Mouse (Mus musculus) ES-E14 (cell line): Measurements from ENCODE around the gene Ppfia1. TPM values are rescaled to one million over a fixed set of nuclear protein-coding genes. Genes with fewer than 3 reads are reported as not detected.

Source experiments
- DNase-seq: peaks from one replicate; pipeline ENCODE4 v3.0.0-alpha.2; 2013; ENCODE audit warnings: low read depth, low spot score
- H3K27ac ChIP-seq: 2 replicates; pipeline ENCODE4 v1.5.1; 2012; ENCODE audit warnings: low read depth, mild to moderate bottlenecking, low read length, moderate library complexity, mixed read lengths; ENCODE audit not compliant: poor library complexity, insufficient read depth, severe bottlenecking
- H3K36me3 ChIP-seq: 2 replicates; pipeline ENCODE4 v1.6.1; 2012; ENCODE audit warnings: mild to moderate bottlenecking, low read length, moderate library complexity, mixed read lengths; ENCODE audit not compliant: control insufficient read depth, poor library complexity, insufficient read depth, severe bottlenecking
- H3K4me1 ChIP-seq, 2 experiments: fragments of 150-350 bp in 1 of 2; sonication (generic) in 1 of 2; 2 replicates each; pipeline ENCODE4 v1.6.1; 2012; ENCODE audit warnings: low read length in 2 of 2, mild to moderate bottlenecking in 1 of 2, mixed read lengths in 1 of 2; ENCODE audit not compliant: control insufficient read depth in 2 of 2, insufficient read depth in 2 of 2, poor library complexity in 1 of 2
- H3K4me3 ChIP-seq, 2 experiments: fragments of 150-350 bp in 1 of 2; sonication (generic) in 1 of 2; 2 replicates each; pipeline ENCODE4 v1.5.1; 2012; ENCODE audit warnings: low read length in 2 of 2, low read depth in 1 of 2, mild to moderate bottlenecking in 1 of 2, mixed read lengths in 1 of 2; ENCODE audit not compliant: insufficient read depth in 1 of 2, poor library complexity in 1 of 2, severe bottlenecking in 1 of 2
- H3K9ac ChIP-seq: 2 replicates; pipeline ENCODE4 v1.6.1; 2012; ENCODE audit warnings: low read depth, mild to moderate bottlenecking, low read length, mixed read lengths; ENCODE audit not compliant: poor library complexity, insufficient read depth, severe bottlenecking
- H3K9me3 ChIP-seq: fragments of 150-350 bp; sonication (generic); 2 replicates; pipeline ENCODE4 v1.6.1; 2012; ENCODE audit warnings: low read depth, mild to moderate bottlenecking, low read length; ENCODE audit not compliant: control insufficient read depth, insufficient read depth
- CHD2 ChIP-seq: IDR thresholded peaks from 2 replicates; pipeline ENCODE4 v1.6.1; 2014; ENCODE audit warnings: mild to moderate bottlenecking, low read depth, low read length, inconsistent platforms
- HCFC1 ChIP-seq: IDR thresholded peaks from 2 replicates; pipeline ENCODE4 v1.6.1; 2012; ENCODE audit warnings: low read length, inconsistent platforms, borderline replicate concordance; ENCODE audit not compliant: insufficient read depth
- MAFK ChIP-seq: IDR thresholded peaks from 2 replicates; pipeline ENCODE4 v1.6.1; 2014; ENCODE audit warnings: mild to moderate bottlenecking, low read depth, low read length, inconsistent platforms; ENCODE audit not compliant: insufficient read depth
- ZC3H11A ChIP-seq: IDR thresholded peaks from 2 replicates; pipeline ENCODE4 v1.6.1; 2012; ENCODE audit warnings: low read depth, mild to moderate bottlenecking, inconsistent platforms, low read length, borderline replicate concordance
- ZNF384 ChIP-seq: IDR thresholded peaks from 2 replicates; pipeline ENCODE4 v1.6.1; 2012; ENCODE audit warnings: low read depth, low read length, inconsistent platforms
- in situ Hi-C, 2 experiments: fragments of 600-800 bp; cut with MboI; formaldehyde crosslinking; loops; one replicate each; pipeline ENCODE4 v1.15.1; 2025; ENCODE audit warnings: low sequenced_read_pairs in 2 of 2, inconsistent platforms in 1 of 2; ENCODE audit not compliant: unreplicated experiment in 2 of 2
- total RNA-seq: library from RNA; depleted of rRNA; stranded (reverse); fragments of 300-350 nt; gene quantifications from 2 replicates; pipeline ENCODE4 v1.2.3, GENCODE M21; 2012

Gene Ppfia1
- total RNA-seq, 1 experiment, result 55.1 TPM

DNA sequence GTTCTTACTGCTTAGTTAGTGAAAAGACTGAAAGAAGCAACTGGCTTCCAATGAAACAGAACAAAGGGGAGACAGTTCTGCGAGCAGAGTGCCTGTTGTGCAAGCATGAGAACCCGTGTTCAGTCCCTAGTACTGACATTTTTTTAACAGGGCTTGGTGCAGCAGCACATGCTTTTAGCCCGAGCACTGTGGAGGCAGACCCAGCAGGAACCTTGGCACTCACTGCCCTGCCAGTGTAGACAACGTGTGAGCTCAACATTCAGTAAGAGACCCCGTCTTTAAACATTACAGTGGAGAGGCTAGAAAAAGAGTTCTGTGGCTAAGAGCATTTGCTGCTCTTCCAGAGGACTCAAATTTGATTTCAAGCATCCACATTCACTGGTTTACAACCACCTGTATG is 36.8 kb downstream of the Ppfia1 start:
- DNase-seq, result no peak
- Histone ChIP-seq H3K9ac (no peak overlapping the region), H3K9me3 (no peaks in the 10 kb centered on the region), H3K4me3 (no peak overlapping the region), H3K4me1 (no peaks in the 10 kb centered on the region), H3K27ac (no peak overlapping the region), H3K36me3 (peaks cover 41% of the 10 kb centered on the region)
- in situ Hi-C loops, result no loop called here
- TF ChIP-seq ZNF384 (no peak), MAFK (no peak), ZC3H11A (no peak), HCFC1 (no peak), CHD2 (no peak)

- DNase-seq, result no peak
- no peak for TF ChIP-seq ZC3H11A
- TF ChIP-seq CHD2, result no peak
- TF ChIP-seq ZNF384, result no peak
- no peak for TF ChIP-seq HCFC1
- no peak overlapping the region for H3K9ac ChIP-seq
- no peak overlapping the region for H3K27ac ChIP-seq
- H3K4me3 ChIP-seq, result no peak overlapping the region
- in situ Hi-C loops, result no loop called here
- H3K4me1 ChIP-seq, result no peaks in the 10 kb centered on the region
- H3K9me3 ChIP-seq, result no peaks in the 10 kb centered on the region
- H3K36me3 ChIP-seq, result peaks cover 59% of the 10 kb centered on the region
These were observed 44.4 kb downstream of the Ppfia1 start for GRCm38 (mm10) chr7:144509090-144509489.

GRCm38 (mm10) chr7:144506807-144507206 is 46.7 kb downstream of the Ppfia1 start:
- peaks cover 63% of the 10 kb centered on the region for H3K36me3 ChIP-seq

GRCm38 (mm10) chr7:144503959-144504358 is 49.6 kb downstream of the Ppfia1 start:
- TF ChIP-seq MAFK, result no peak
- TF ChIP-seq HCFC1, result no peak
- no peak for TF ChIP-seq ZC3H11A
- no peaks in the 10 kb centered on the region for H3K9me3 ChIP-seq
- H3K27ac ChIP-seq, result no peak overlapping the region
- no peak overlapping the region for H3K9ac ChIP-seq
- H3K4me3 ChIP-seq, result no peak overlapping the region
- no peak for DNase-seq
- H3K4me1 ChIP-seq, result no peaks in the 10 kb centered on the region
- H3K36me3 ChIP-seq, result peaks cover 54% of the 10 kb centered on the region
- in situ Hi-C loops, result no loop called here

More at GRCm38 (mm10) chr7:144506807-144507206, 46.7 kb downstream of the Ppfia1 start:
- TF ChIP-seq HCFC1 (no peak), ZNF384 (no peak), CHD2 (no peak), MAFK (no peak), ZC3H11A (no peak)
- Histone ChIP-seq H3K27ac (no peak overlapping the region), H3K4me1 (no peaks in the 10 kb centered on the region), H3K9ac (no peak overlapping the region), H3K4me3 (no peak overlapping the region), H3K9me3 (no peaks in the 10 kb centered on the region)
- DNase-seq, result no peak
- in situ Hi-C loops, result no loop called here

- Histone ChIP-seq H3K9me3 (no peaks in the 10 kb centered on the region), H3K36me3 (peaks cover 32% of the 10 kb centered on the region), H3K27ac (no peak overlapping the region), H3K4me3 (no peak overlapping the region), H3K9ac (no peak overlapping the region), H3K4me1 (no peaks in the 10 kb centered on the region)
- in situ Hi-C loops, result no loop called here
- TF ChIP-seq HCFC1, result no peak
- TF ChIP-seq ZC3H11A, result no peak
- TF ChIP-seq CHD2, result no peak
- TF ChIP-seq ZNF384, result no peak
- TF ChIP-seq MAFK, result no peak
- no peak for DNase-seq
These were observed 60.6 kb downstream of the Ppfia1 start for GRCm38 (mm10) chr7:144492931-144493330.
